Mouse (Mus musculus): ENCODE data around the gene Efs. TPM values are rescaled to one million over a fixed set of nuclear protein-coding genes. Genes with fewer than 3 reads are reported as not detected.

Efs gene
- total RNA-seq, 2 experiments from 2014 or later = not detected

GRCm38 (mm10) chr14:54929801-54930200, 3.9 kb upstream of the Efs start:
- no peak for ATAC-seq (replicated peaks; ENCODE audit: low FRiP score, poor library complexity, severe bottlenecking)

- no peak for ATAC-seq (replicated peaks; ENCODE audit: low FRiP score, poor library complexity, severe bottlenecking)
Measured at GRCm38 (mm10) chr14:54927296-54927695, 1.4 kb upstream of the Efs start.

- no peak for ATAC-seq (replicated peaks; ENCODE audit: low FRiP score, poor library complexity, severe bottlenecking)
Measured at GRCm38 (mm10) chr14:54926401-54927158, 654 bp upstream of the Efs start.

- 0 out of 2 replicates have a peak, but pooled peaks have one; percentile 33 for ATAC-seq (replicated peaks; ENCODE audit: low FRiP score, poor library complexity, severe bottlenecking)
Measured at GRCm38 (mm10) chr14:54924641-54925348, 1.1 kb downstream of the Efs start.

- ATAC-seq (replicated peaks; ENCODE audit: low FRiP score, poor library complexity, severe bottlenecking) = no peak
Measured at GRCm38 (mm10) chr14:54920076-54920685, 5.7 kb downstream of the Efs start.

- no peak for ATAC-seq (replicated peaks; ENCODE audit: low FRiP score, poor library complexity, severe bottlenecking)
Measured at GRCm38 (mm10) chr14:54913343-54913742, 12.6 kb downstream of the Efs start.

GRCm38 (mm10) chr14:54912886-54913285, 13.0 kb downstream of the Efs start, which contains the start of gene Slc22a17:
Gene Slc22a17, minus strand, starts transcription at chr14:54913132.
- no peak for ATAC-seq (replicated peaks; ENCODE audit: low FRiP score, poor library complexity, severe bottlenecking)

- ATAC-seq (replicated peaks; ENCODE audit: low FRiP score, poor library complexity, severe bottlenecking) = no peak
Measured at GRCm38 (mm10) chr14:54912109-54912850, 13.6 kb downstream of the Efs start.

- no peak for ATAC-seq (replicated peaks; ENCODE audit: low FRiP score, poor library complexity, severe bottlenecking)
Measured at GRCm38 (mm10) chr14:54908682-54909081, 17.2 kb downstream of the Efs start.

GRCm38 (mm10) chr14:54903641-54904040, 22.3 kb downstream of the Efs start:
- ATAC-seq (replicated peaks; ENCODE audit: low FRiP score, poor library complexity, severe bottlenecking) = no peak

GRCm38 (mm10) chr14:54900383-54900782, 25.5 kb downstream of the Efs start:
- ATAC-seq (replicated peaks; ENCODE audit: low FRiP score, poor library complexity, severe bottlenecking) = peak; percentile 56; the same call in 1 of the 2 replicates

GRCm38 (mm10) chr14:54897445-54897844, 28.5 kb downstream of the Efs start:
- no peak for ATAC-seq (replicated peaks; ENCODE audit: low FRiP score, poor library complexity, severe bottlenecking)

GRCm38 (mm10) chr14:54894296-54895151, 31.4 kb downstream of the Efs start:
- ATAC-seq (replicated peaks; ENCODE audit: low FRiP score, poor library complexity, severe bottlenecking) = peak; percentile 36; the same call in 1 of the 2 replicates

GRCm38 (mm10) chr14:54893651-54894181, 32.2 kb downstream of the Efs start:
- peak; percentile 97 for ATAC-seq (replicated peaks; ENCODE audit: low FRiP score, poor library complexity, severe bottlenecking)

- ATAC-seq (replicated peaks; ENCODE audit: low FRiP score, poor library complexity, severe bottlenecking) = no peak
Measured at GRCm38 (mm10) chr14:54892200-54892599, 33.7 kb downstream of the Efs start, which contains the start of gene Pabpn1. Gene Pabpn1, plus strand, starts transcription at chr14:54892500.

GRCm38 (mm10) chr14:54885309-54885708, 40.6 kb downstream of the Efs start:
- ATAC-seq (replicated peaks; ENCODE audit: low FRiP score, poor library complexity, severe bottlenecking) = no peak

- no peak for ATAC-seq (replicated peaks; ENCODE audit: low FRiP score, poor library complexity, severe bottlenecking)
Measured at GRCm38 (mm10) chr14:54884022-54884712, 41.8 kb downstream of the Efs start.

Measured in erythroid progenitor cell, adult 5-6 weeks (primary cell).